23 mouse cellular contexts compared by ENCODE assay signal in the genomic region with DNA sequence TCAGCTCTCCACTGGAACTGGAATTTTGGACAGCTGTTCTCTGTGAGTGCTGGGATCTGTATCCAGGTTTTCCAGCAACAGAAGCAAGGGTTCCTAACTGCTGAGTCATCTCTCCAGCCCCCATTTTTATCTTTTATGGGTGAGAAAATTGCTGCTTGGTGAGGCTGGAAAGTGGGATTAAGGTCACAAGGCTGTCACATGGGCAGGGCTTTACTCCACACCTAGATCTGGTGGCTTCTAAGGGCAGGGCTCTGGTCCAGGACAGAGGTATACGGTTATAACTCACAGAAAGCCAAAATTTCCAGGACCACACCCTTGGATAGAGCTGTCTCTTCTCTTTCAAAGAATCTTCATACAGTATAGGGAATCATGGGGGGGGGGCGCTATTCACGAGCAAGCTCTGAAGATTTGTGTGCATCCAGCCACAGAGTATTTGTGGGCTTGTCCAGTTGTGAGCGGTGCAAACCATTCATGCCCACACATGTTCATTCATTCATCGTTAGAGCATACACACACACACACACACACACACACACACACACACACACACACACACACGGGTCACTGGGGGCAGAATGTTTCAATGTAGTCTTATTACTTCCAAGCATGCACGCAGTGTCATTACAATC. TPM values are rescaled to one million over a fixed set of nuclear protein-coding genes. Genes with fewer than 3 reads are reported as not detected.
DNase-seq lines count a peak whose midpoint lies in the region; ATAC-seq and TF ChIP-seq lines count a peak whose summit lies in the region.
"Had no signal": no experiment of that assay in that cellular context is flagged by ENCODE, and none has a peak within 500 bp of the region (broad histone marks: within the 10 kb centered on the region; RNA-seq: fewer than 3 reads in every experiment).

No protein-coding gene starts in this region.

- no peaks in the 10 kb centered on the region for H3K4me1 ChIP-seq in intestine, postnatal 0 days (replicated peaks; ENCODE audit: control insufficient read depth, insufficient read depth, low read length)
- peaks cover 24% of the 10 kb centered on the region for H3K4me1 ChIP-seq in intestine, embryonic 15.5 days (replicated peaks)

- ATAC-seq in intestine, postnatal 0 days, result 0 out of 2 replicates have a peak, but pooled peaks have one; percentile 17
- ATAC-seq in intestine, embryonic 15.5 days, result no peak
- ATAC-seq in Patski, result peak; percentile 34
- ATAC-seq: forebrain, embryonic 14.5 days; intestine, embryonic 16.5 days had no signal

- no peak overlapping the region for H3K4me2 ChIP-seq in intestine, postnatal 0 days (replicated peaks; ENCODE audit: low read depth)
- H3K4me2 ChIP-seq in intestine, embryonic 15.5 days (replicated peaks), result no peak overlapping the region
- H3K4me2 ChIP-seq: embryonic facial prominence, embryonic 15.5 days; hindbrain, embryonic 12.5 days had no signal

- H3K27ac ChIP-seq in intestine, postnatal 0 days (ENCODE audit: low read depth, low read length), result no peak overlapping the region
- H3K27ac ChIP-seq in intestine, embryonic 15.5 days, result no peak overlapping the region
- H3K27ac ChIP-seq: embryonic facial prominence, embryonic 15.5 days; forebrain, embryonic 10.5 days; gastrocnemius, adult 2 months; hindbrain, embryonic 12.5 days had no signal

- H3K9ac ChIP-seq in intestine, postnatal 0 days (ENCODE audit: low read depth, low read length), result no peak overlapping the region
- no peak overlapping the region for H3K9ac ChIP-seq in intestine, embryonic 15.5 days
- H3K9ac ChIP-seq: embryonic facial prominence, embryonic 15.5 days; hindbrain, embryonic 12.5 days had no signal

- POLR2A ChIA-PET in Patski (lab: Charles Lee), result interaction anchor here (0.6 to 0.8 kb wide), 3 partner anchors 13 to 66 kb away, joined by 3 read pairs; no protein-coding TSS in a partner anchor

- TF ChIP-seq CTCF in intestine, postnatal 0 days (IDR thresholded peaks at IDR 0.05; ENCODE audit: low read depth), result no peak
- no peak for TF ChIP-seq CTCF in Patski (IDR thresholded peaks at IDR 0.05)

- in situ Hi-C loops in Patski (cut with MboI; ENCODE audit: low pct_unique_long_range_greater_than_20kb), result loop anchor here (25.0 kb wide), 1 partner anchor 817 kb away; a partner anchor contains a TSS

- no peak overlapping the region for H3K4me3 ChIP-seq in intestine, postnatal 0 days (ENCODE audit: low read depth, low read length)
- no peak overlapping the region for H3K4me3 ChIP-seq in intestine, embryonic 15.5 days (replicated peaks)
- H3K4me3 ChIP-seq: embryonic facial prominence, embryonic 15.5 days; erythroblast, embryonic 14.5 days; forebrain, embryonic 10.5 days; gastrocnemius, adult 2 months; hindbrain, embryonic 12.5 days had no signal

- peak; percentile 85 for DNase-seq in heart, adult 11 months
- DNase-seq in heart, postnatal 36 days, result no peak
- DNase-seq in 3T3-L1 (ENCODE audit: low read depth, low spot score) (peak; percentile 74), Patski (ENCODE audit: low read depth, low spot score) (peak; percentile 47)
- DNase-seq in layer of hippocampus, adult 9-10 months (ENCODE audit: low spot score), result no peak
- DNase-seq in layer of hippocampus, postnatal 36 days, result no peak
- DNase-seq: adrenal gland, postnatal 10 days; cerebellum, adult 11 months; cerebellum, adult 9-10 months; gastrocnemius, adult 2 months; gastrocnemius, postnatal 25 days; heart, postnatal 14 days had no signal

- H3K36me3 ChIP-seq in intestine, postnatal 0 days (ENCODE audit: control insufficient read depth, insufficient read depth), result no peaks in the 10 kb centered on the region; the same call in 1 of the 2 replicates
- H3K36me3 ChIP-seq in intestine, embryonic 15.5 days, result no peaks in the 10 kb centered on the region
- H3K36me3 ChIP-seq: embryonic facial prominence, embryonic 15.5 days; forebrain, embryonic 10.5 days; hindbrain, embryonic 12.5 days had no signal

- no peaks in the 10 kb centered on the region for H3K9me3 ChIP-seq in intestine, postnatal 0 days (ENCODE audit: control insufficient read depth)
- H3K9me3 ChIP-seq in intestine, embryonic 15.5 days, result no peaks in the 10 kb centered on the region
- H3K9me3 ChIP-seq: embryonic facial prominence, embryonic 15.5 days; forebrain, embryonic 10.5 days; hindbrain, embryonic 12.5 days had no signal

- WGBS in intestine, postnatal 0 days, result 15% methylated on average over 7 of the region's 7 CpGs
- WGBS in intestine, embryonic 15.5 days, result 17% methylated on average over 7 of the region's 7 CpGs

- CTCF ChIA-PET in Patski (lab: Charles Lee), result interaction anchor here (1.1 to 2.1 kb wide), 2 partner anchors 19 kb away, joined by 3 to 11 read pairs; no protein-coding TSS in a partner anchor

- peaks cover 94% of the 10 kb centered on the region for H3K27me3 ChIP-seq in intestine, postnatal 0 days (replicated peaks; ENCODE audit: control insufficient read depth, insufficient read depth, low read length)
- H3K27me3 ChIP-seq in intestine, embryonic 15.5 days (replicated peaks), result peaks cover 67% of the 10 kb centered on the region
- H3K27me3 ChIP-seq in Patski, result no peaks in the 10 kb centered on the region
- H3K27me3 ChIP-seq: CH12.LX had no signal

- intact Hi-C loops in heart, postnatal 36 days (cut with DNase I), result loop anchor here (10.0 kb wide), 1 partner anchor 1630 kb away; a partner anchor contains a TSS

RNA-seq across cellular contexts. Expression of a gene that starts 7.5 kb away (rescaled TPM):
- total RNA-seq in heart, postnatal 36 days (2021), result not detected
- 54.3 and 56.9 TPM in 2 replicates for polyA plus RNA-seq in intestine, postnatal 0 days (2015; fragmentation: Nextera tagmentation; extraction: Ambion mirVana)
- 80.9 and 88.1 TPM in 2 replicates for polyA plus RNA-seq in intestine, embryonic 15.5 days (2015; fragmentation: Nextera tagmentation; extraction: Ambion mirVana)
- 0.14 TPM for polyA plus RNA-seq in Patski (2021)
- not detected for total RNA-seq in layer of hippocampus, postnatal 36 days (2021)
- total RNA-seq: CH12.LX; gastrocnemius, adult 2 months; gastrocnemius, postnatal 25 days; granulocyte monocyte progenitor cell, adult 5-6 weeks; heart, postnatal 14 days had no signal
- polyA plus RNA-seq: erythroblast, embryonic 14.5 days; heart, embryonic 14.5 days had no signal

Comparison
In these comparisons a context has a peak if more than half of its experiments do, and no peak if none do; other contexts are left out.
1. DNase-seq: peak in heart, adult 11 months (single experiment), 3T3-L1 (single experiment) and Patski (single experiment); none in heart, postnatal 36 days (0 of 2), layer of hippocampus, adult 9-10 months (single experiment) and layer of hippocampus, postnatal 36 days (0 of 2).
2. RNA of a gene that starts 7.5 kb away (polyA plus RNA-seq): 80.9 to 88.1 TPM in intestine, embryonic 15.5 days and 54.3 to 56.9 TPM in intestine, postnatal 0 days; 0.14 TPM in Patski (single experiment); every median in the first group is over 10 times any median in the second.